Mouse (Mus musculus) neural tube, postnatal 0 days (tissue): ENCODE measurements around the gene Sap25. TPM values are rescaled to one million over a fixed set of nuclear protein-coding genes. Genes with fewer than 3 reads are reported as not detected.

Experiments used
- polyA plus RNA-seq: library from polyadenylated mRNA; unstranded; fragments of >200 nt; fragmentation: Nextera tagmentation; extraction: Ambion mirVana; gene quantifications from 2 replicates; pipeline ENCODE4 v1.2.1, GENCODE M21; 2015

Gene Sap25
- 3.2 and 4.3 TPM in 2 replicates for polyA plus RNA-seq

GRCm38 (mm10) chr5:137641054-137641453 lies at the start of gene Sap25:
Sap25 (plus strand) TSS chr5:137641334.

GRCm38 (mm10) chr5:137600619-137601364 lies 40.3 kb upstream of the Sap25 start, which contains the start of gene Mospd3:
Mospd3 (minus strand) TSS chr5:137601058.

GRCm38 (mm10) chr5:137613550-137613949 lies 27.6 kb upstream of the Sap25 start, which contains the start of gene Pcolce:
Pcolce (minus strand) TSS chr5:137613784.

GRCm38 (mm10) chr5:137628498-137629305 lies 12.4 kb upstream of the Sap25 start, which contains the start of the genes Fbxo24, Lrch4 and Gm20605:
Fbxo24 (minus strand) TSS chr5:137629002.
Lrch4 (plus strand) TSS chr5:137629121.
Gm20605 (plus strand) TSS chr5:137629175.

GRCm38 (mm10) chr5:137645652-137646091 lies 4.5 kb downstream of the Sap25 start, which contains the start of gene Irs3:
Irs3 (minus strand) TSS chr5:137645714.

DNA sequence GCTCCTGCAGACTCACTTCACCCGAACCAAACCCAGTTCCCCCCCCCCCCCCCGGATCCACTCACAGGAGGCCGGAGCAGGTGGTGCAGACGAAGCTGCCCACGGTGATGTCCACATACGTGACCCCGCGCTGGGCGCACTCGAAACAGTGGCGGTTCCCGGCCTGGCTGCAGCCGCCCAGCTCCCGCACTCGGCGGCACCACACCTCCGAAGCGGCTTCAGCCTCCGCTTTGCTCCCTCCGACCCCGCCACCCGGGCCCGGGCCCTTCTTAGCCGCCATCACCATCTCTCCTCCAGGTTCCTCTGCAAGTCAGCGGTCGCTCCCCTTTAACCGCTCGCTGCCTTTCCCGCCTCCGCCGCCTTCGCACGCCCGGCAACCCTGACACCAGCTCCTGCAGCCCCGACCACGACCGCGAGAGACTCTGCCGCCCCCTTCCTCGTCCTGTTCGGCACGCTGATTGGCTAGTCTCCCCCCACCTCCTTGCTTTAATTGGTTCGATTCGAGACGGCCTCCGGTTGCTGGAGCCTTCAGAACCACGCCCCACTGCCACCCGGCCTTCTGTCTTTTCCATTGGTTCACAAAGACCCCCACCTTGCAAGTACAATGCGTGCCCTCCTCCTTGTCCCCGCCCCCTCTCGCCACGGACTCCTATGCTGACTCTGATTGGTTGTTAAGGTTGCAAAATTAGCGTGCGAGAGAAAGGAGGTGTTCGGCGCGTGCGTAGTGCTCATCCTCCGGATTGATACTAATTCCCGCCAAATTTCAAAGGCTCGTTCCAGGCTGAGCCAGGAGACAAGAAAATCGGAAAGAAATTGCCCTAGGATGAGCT lies 43.4 kb downstream of the Sap25 start, which contains the start of gene Agfg2:
Agfg2 (minus strand) TSS at position 433 of the 830 bp plus-strand sequence.

Other genes with a start within 250 kb of the Sap25 start
- 0.14 and 0.22 TPM in 2 replicates for gene Zan, start 164.3 kb upstream of the Sap25 start, polyA plus RNA-seq
- gene Pop7, start 138.8 kb upstream of the Sap25 start, polyA plus RNA-seq: 85.2 and 85.8 TPM in 2 replicates
- 14.3 and 16.3 TPM in 2 replicates for gene Gigyf1, start 122.8 kb upstream of the Sap25 start, polyA plus RNA-seq
- gene Epo, start 108.1 kb upstream of the Sap25 start, polyA plus RNA-seq: not detected in 2 replicates
- 624 and 644 TPM in 2 replicates for gene Gnb2, start 107.8 kb upstream of the Sap25 start, polyA plus RNA-seq
- 159 and 196 TPM in 2 replicates for gene Actl6b, start 87.8 kb upstream of the Sap25 start, polyA plus RNA-seq
- gene Tfr2, start 71.5 kb upstream of the Sap25 start, polyA plus RNA-seq: 9.2 and 12.8 TPM in 2 replicates
- 95.2 and 98.7 TPM in 2 replicates for gene Mospd3, start 40.3 kb upstream of the Sap25 start, polyA plus RNA-seq
- gene Pcolce, start 27.6 kb upstream of the Sap25 start, polyA plus RNA-seq: 52.0 and 67.0 TPM in 2 replicates
- gene Fbxo24, start 12.3 kb upstream of the Sap25 start, polyA plus RNA-seq: 0.14 TPM in 1 of 2 replicates, not detected in the other
- gene Lrch4, start 12.2 kb upstream of the Sap25 start, polyA plus RNA-seq: 17.9 and 18.3 TPM in 2 replicates
- gene Gm20605, start 12.2 kb upstream of the Sap25 start, polyA plus RNA-seq: 2.6 and 5.1 TPM in 2 replicates
- 0.13 and 0.28 TPM in 2 replicates for gene Irs3, start 4.4 kb downstream of the Sap25 start, polyA plus RNA-seq
- 23.7 and 24.8 TPM in 2 replicates for gene Agfg2, start 43.4 kb downstream of the Sap25 start, polyA plus RNA-seq
- 26.4 and 29.9 TPM in 2 replicates for gene Nyap1, start 100.3 kb downstream of the Sap25 start, polyA plus RNA-seq
- 413 and 448 TPM in 2 replicates for gene Tsc22d4, start 104.4 kb downstream of the Sap25 start, polyA plus RNA-seq
- gene Ppp1r35, start 137.5 kb downstream of the Sap25 start, polyA plus RNA-seq: 53.2 and 55.8 TPM in 2 replicates
- 14.7 and 15.7 TPM in 2 replicates for gene Mepce, start 146.3 kb downstream of the Sap25 start, polyA plus RNA-seq
- gene Zcwpw1, start 146.5 kb downstream of the Sap25 start, polyA plus RNA-seq: 9.2 and 10.5 TPM in 2 replicates
- 0.58 and 0.71 TPM in 2 replicates for gene Pilra, start 194.9 kb downstream of the Sap25 start, polyA plus RNA-seq
- 0.28 TPM in 1 of 2 replicates, not detected in the other for gene Pilrb1, start 216.8 kb downstream of the Sap25 start, polyA plus RNA-seq
- gene Pilrb2, start 230.5 kb downstream of the Sap25 start, polyA plus RNA-seq: not detected in 2 replicates